Mouse (Mus musculus): ENCODE data around the gene Tgfb3.

Tgfb3 gene

GRCm38 (mm10) chr12:86082481-86083012, 3.7 kb upstream of the Tgfb3 start, which contains the start of gene Ift43:
Ift43 (plus strand) TSS chr12:86082541.
- in situ Hi-C loops (cut with MboI, MseI), result loop anchor here in 1 of 2 experiments (25.0 kb wide), 1 partner anchor 220 kb away; no protein-coding TSS in a partner anchor

DNA sequence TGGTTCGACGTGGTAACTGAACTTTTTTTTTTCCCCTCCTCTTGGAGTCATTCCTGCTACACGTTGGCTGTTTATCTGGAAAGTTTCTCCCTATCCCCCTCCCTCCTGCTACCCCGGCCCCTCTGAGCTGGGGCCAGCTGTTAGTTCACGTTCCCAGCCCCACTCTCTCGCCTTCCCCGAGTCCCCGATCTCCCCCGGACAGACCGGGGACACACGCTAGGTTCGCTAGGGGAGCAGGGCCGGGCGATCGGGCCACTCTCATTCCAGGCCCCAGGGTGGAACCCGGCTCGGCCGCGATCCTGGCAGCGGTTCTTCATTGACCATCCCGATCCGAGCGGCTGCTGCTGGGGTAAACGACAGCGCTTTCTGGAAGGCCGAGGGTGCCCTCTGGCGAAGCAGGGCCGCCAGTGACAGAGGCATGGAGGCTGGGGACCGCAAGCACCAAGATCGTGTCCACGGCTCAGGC, 394 bp upstream of the Tgfb3 start:
- in situ Hi-C loops (cut with MboI, MseI), result loop anchor here (5.0 to 25.0 kb wide), 4 partner anchors 52 to 217 kb away; no protein-coding TSS in a partner anchor

GRCm38 (mm10) chr12:86078176-86078552, 677 bp downstream of the Tgfb3 start:
- in situ Hi-C loops (cut with MboI, MseI), result loop anchor here (5.0 to 25.0 kb wide), 4 partner anchors 51 to 216 kb away; no protein-coding TSS in a partner anchor

- in situ Hi-C loops (cut with MboI, MseI), result loop anchor here (5.0 to 25.0 kb wide), 4 partner anchors 50 to 215 kb away; no protein-coding TSS in a partner anchor
Observed at GRCm38 (mm10) chr12:86077736-86078135, 1.1 kb downstream of the Tgfb3 start.

GRCm38 (mm10) chr12:86077322-86077721, 1.5 kb downstream of the Tgfb3 start:
- in situ Hi-C loops (cut with MboI, MseI), result loop anchor here (5.0 to 25.0 kb wide), 4 partner anchors 50 to 215 kb away; no protein-coding TSS in a partner anchor

GRCm38 (mm10) chr12:86076321-86076901, 2.4 kb downstream of the Tgfb3 start:
- in situ Hi-C loops (cut with MboI, MseI), result loop anchor here (5.0 to 25.0 kb wide), 4 partner anchors 49 to 214 kb away; no protein-coding TSS in a partner anchor

DNA sequence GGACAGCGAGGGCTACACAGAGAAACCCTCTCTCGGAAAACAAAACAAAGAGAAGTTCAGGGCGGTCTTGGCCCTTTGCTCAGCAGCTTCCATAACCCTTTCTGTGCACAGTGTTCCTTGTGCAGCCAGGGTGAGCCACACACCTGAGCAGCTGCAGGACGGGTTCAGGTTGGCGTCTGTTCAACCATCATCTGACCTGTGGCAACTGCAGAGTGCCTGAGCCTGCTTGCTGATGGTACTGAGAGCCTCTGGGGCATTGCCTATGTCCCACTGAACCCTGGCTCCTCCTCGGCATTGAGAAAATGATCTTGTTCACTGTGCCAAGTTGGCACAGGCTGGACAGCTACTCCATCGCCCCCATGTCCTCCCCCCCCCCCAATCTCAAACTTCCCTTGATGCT, 3.5 kb downstream of the Tgfb3 start:
- in situ Hi-C loops (cut with MboI, MseI), result loop anchor here (5.0 to 25.0 kb wide), 4 partner anchors 48 to 213 kb away; no protein-coding TSS in a partner anchor

DNA sequence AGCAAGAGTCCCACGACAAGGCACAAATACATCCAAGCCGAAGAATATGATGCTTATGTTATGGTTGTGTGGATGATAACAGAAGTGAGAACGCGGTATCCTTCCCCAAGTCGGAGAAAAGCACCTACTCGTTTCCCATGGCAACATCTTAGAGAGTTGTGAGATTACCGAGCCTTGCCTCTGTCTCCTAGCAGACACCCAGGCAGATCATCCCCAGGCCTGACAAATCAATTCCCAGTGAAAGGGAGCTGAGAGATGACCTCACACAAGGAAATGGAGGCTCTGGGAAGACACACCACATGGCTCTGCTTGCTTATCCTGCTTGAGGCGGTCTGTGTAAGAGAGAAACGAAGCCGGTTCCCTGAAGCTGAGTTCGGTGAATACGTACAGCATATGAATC, 4.2 kb downstream of the Tgfb3 start:
- in situ Hi-C loops (cut with MboI, MseI), result loop anchor here (5.0 to 25.0 kb wide), 4 partner anchors 47 to 212 kb away; no protein-coding TSS in a partner anchor

- in situ Hi-C loops (cut with MboI, MseI), result no loop called here
Observed at GRCm38 (mm10) chr12:86071432-86071831, 7.4 kb downstream of the Tgfb3 start.

- in situ Hi-C loops (cut with MboI, MseI), result no loop called here
Observed at GRCm38 (mm10) chr12:86064796-86065195, 14.0 kb downstream of the Tgfb3 start.

- in situ Hi-C loops (cut with MboI, MseI), result loop anchor here in 1 of 2 experiments (10.0 kb wide), 1 partner anchor 535 kb away; no protein-coding TSS in a partner anchor
Observed at GRCm38 (mm10) chr12:86059341-86059740, 19.5 kb downstream of the Tgfb3 start.

DNA sequence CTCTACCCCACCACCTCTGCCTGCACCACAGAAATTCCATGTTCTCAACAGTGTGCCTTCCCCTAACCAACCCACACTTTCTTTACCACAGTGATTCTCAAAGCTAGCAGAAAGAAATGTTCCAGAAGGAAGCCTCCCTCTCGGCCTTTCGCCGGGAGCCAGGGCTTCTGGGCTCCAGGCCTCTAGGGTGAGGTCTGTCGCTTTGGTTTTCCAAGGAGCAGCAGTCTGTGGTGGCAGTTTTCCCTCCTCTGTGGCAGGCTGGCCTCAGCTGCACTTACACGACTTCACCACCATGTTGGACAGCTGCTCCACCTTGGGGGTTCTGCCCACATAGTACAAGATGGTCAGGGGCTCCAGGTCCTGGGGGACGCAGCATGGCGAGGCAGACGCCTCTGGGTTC, 21.3 kb downstream of the Tgfb3 start:
- in situ Hi-C loops (cut with MboI, MseI), result loop anchor here in 1 of 2 experiments (10.0 kb wide), 1 partner anchor 533 kb away; no protein-coding TSS in a partner anchor

DNA sequence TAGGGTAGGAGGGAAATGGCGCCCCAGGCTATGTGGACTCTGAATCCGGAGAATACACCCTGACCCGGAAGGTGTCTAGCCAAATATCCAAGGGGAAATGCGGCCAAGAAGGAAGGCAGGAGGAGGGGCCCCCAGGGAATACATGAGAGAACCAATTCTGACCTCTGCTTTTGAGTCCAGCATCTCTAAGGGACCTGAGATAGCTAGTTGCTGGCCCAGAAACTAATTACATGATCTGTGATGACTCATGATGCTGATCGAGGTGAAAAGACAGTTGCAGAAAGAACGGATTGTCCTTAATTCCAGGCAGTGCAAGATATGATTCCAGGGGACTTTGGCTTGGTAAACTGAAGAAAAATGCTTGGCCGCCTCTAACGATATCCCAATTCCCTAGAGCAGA, 21.9 kb downstream of the Tgfb3 start:
- in situ Hi-C loops (cut with MboI, MseI), result loop anchor here in 1 of 2 experiments (10.0 kb wide), 1 partner anchor 532 kb away; no protein-coding TSS in a partner anchor

DNA sequence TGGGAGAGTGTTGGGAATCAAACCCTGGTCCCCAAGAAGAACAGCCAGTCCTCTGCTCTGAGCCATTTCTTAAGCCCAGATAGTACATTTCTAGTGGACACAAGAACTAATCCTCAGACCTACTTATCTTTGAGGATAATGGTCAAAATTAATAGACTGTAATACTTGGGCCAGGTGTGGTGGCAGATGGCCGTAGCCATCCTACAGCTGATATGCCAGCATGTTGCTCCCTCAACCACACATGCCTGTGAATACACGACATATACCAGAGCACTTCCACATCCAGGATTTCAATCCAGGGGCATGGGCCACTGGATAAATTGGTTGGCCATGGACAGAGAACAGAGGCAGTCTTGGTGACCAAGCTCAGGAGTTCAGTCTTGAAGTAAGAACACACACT, 23.5 kb downstream of the Tgfb3 start:
- in situ Hi-C loops (cut with MboI, MseI), result loop anchor here in 1 of 2 experiments (10.0 kb wide), 1 partner anchor 531 kb away; no protein-coding TSS in a partner anchor

- in situ Hi-C loops (cut with MboI, MseI), result loop anchor here in 1 of 2 experiments (10.0 kb wide), 1 partner anchor 527 kb away; no protein-coding TSS in a partner anchor
Observed at GRCm38 (mm10) chr12:86051477-86051876, 27.4 kb downstream of the Tgfb3 start.

DNA sequence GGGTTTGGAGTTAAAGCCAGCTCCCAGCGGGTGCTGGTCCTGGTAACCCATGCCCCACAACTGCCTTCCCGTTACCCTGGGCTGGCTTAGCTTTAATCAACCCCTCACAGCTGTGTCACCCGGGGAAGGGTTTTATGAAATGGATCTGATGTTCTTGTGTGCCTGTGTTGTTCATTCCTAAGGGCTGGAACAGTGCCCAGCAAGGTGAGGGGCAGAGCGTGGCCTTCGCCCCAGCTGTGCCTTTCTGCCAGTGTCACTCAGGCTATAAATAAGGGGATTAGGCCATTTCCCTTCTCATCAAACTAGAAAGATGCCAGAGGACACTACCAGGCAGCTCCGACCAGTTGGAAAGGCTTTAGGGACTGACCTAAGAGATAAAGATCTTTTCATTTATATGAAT, 29.0 kb downstream of the Tgfb3 start:
- in situ Hi-C loops (cut with MboI, MseI), result loop anchor here in 1 of 2 experiments (10.0 kb wide), 1 partner anchor 525 kb away; no protein-coding TSS in a partner anchor

GRCm38 (mm10) chr12:86047376-86047775, 31.5 kb downstream of the Tgfb3 start:
- in situ Hi-C loops (cut with MboI, MseI), result no loop called here

DNA sequence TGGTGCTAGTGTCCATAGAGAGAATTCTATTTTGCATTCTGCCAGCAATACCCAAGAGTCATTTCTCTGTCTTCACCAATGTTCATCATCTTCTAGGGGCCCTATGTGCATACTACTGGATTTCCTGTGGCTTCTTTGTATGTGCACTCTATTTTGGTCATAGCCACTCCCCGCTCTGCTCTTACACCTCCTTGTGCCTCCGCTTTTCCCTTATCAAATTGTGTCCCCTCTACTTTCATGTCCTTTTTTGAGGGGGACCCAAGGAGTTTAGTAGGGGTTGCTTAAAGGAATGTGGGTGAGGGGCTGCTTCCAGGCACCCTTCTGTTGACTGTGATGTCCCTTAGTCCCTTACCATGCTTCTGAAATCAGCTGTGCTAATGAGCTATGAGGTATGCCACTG, 32.1 kb downstream of the Tgfb3 start:
- in situ Hi-C loops (cut with MboI, MseI), result no loop called here

- in situ Hi-C loops (cut with MboI, MseI), result no loop called here
Observed at GRCm38 (mm10) chr12:86046141-86046540, 32.7 kb downstream of the Tgfb3 start.

DNA sequence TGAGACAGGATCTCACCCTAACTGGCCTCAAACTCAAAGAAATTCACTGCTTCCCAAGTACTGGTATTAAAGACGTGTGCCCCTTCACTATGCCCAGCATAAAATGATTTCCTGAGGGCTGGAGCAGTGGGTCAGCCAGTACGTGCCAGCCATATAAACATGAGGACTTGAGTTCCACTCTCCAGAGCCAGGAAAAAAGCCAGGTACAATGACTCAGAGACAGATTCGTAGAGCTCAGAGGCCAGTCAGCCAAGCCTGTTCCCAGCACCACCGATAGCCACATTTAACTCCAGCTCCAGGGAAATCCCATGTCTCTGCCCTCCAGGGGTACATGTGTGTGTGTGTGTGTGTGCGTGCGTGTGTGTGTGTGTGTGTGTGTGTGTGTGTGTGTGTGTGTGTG, 39.1 kb downstream of the Tgfb3 start:
- in situ Hi-C loops (cut with MboI, MseI), result no loop called here

- in situ Hi-C loops (cut with MboI, MseI), result no loop called here
Observed at GRCm38 (mm10) chr12:86039078-86039477, 39.8 kb downstream of the Tgfb3 start.

GRCm38 (mm10) chr12:86037235-86037921, 41.5 kb downstream of the Tgfb3 start:
- in situ Hi-C loops (cut with MboI, MseI), result no loop called here
